Mouse (Mus musculus): ENCODE data around the gene Ppfibp2. TPM values are rescaled to one million over a fixed set of nuclear protein-coding genes. Genes with fewer than 3 reads are reported as not detected.

Gene Ppfibp2
- 1 to 10 TPM; 1.0 to 1.5 TPM for polyA plus RNA-seq (2017; shearing (Covaris generic))

- peak; percentile 81 for ATAC-seq
Measured at GRCm38 (mm10) chr7:107594857-107595402, at the start of gene Ppfibp2. TSS of gene Ppfibp2 (plus strand) at chr7:107595207.

DNA sequence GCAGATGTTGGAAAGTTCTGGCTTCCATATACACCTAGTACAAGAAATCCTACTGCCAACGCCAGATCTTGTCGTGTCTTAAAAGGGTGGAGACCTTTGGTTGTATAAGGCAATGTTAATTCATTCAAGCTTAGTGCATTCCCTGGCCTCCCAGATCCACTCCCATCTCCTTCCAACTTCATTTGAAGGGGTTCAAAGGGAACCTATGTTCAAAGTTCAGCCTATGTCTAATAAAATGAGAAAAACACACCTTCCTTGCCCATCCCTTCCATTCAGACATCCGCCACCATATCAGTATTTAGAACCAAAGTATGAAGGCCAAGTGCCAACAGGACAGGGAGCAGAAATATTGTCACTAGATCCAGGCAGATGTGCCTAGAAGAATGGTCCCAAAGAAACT is 47.1 kb upstream of the Ppfibp2 start:
- ATAC-seq = no peak

DNA sequence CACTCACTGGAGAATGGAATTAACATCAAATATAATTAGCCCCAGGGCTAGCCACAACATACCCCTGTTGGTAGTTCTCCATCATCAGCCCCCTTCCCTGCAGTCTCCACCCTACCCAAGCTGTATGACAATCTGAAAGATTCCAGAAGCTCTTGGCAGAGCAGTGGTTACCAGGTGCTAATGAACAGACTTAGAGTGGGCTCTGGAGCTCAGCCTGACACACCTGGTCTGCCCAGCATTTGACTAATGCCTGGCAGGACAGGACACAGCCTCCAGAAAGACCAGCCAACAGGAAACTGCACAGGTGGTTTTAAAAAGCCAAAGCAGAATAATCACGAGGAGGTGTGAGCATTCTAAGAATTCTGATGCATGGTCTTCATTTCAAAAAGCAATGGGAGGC is 41.5 kb upstream of the Ppfibp2 start:
- ATAC-seq = no peak

- no peak for ATAC-seq
Measured at GRCm38 (mm10) chr7:107555906-107556305, 39.1 kb upstream of the Ppfibp2 start.

- ATAC-seq = no peak
Measured at GRCm38 (mm10) chr7:107560675-107561074, 34.3 kb upstream of the Ppfibp2 start.

DNA sequence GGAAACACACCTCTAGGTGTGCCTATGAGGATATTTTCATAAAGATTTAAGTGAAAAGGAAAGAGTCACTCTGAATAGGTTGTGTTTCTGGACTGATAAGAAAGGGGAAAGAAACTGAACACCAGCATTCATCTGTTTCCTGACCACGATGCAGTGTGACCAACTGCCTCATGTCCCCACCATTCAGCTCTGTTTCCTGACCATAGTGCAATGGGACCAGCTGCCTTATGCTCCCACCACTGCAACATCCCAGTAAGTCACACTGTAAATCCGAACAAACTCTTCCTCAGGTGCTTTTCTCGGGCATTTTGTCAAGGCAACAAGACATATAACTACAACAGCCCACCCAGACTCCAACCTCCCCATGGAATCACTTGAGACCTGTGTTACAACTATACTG is 33.4 kb upstream of the Ppfibp2 start:
- ATAC-seq = no peak

DNA sequence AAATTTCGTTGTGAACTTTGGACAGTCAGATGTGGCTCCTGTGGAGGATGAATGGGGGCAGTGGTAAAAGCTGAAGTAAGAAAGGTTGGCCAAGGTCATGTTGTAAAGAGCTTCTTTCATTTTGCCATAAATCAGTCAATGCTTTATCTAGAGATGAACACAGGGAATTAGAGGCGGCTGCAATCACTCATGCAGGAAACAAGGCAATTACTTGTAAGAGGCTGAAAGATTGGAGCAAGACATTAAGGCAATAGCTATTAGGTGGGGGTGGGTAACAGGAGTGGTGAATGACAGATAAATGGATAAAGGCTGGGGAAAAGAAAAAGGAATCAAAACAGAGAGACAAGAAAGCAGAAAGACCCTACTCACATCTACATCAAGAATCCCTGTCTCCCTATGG is 31.3 kb upstream of the Ppfibp2 start:
- no peak for ATAC-seq

- no peak for ATAC-seq
Measured at GRCm38 (mm10) chr7:107567261-107567671, 27.7 kb upstream of the Ppfibp2 start, which contains the start of gene Olfml1. TSS of gene Olfml1 (plus strand) at chr7:107567446.

GRCm38 (mm10) chr7:107567674-107568073 is 27.3 kb upstream of the Ppfibp2 start:
- no peak for ATAC-seq

DNA sequence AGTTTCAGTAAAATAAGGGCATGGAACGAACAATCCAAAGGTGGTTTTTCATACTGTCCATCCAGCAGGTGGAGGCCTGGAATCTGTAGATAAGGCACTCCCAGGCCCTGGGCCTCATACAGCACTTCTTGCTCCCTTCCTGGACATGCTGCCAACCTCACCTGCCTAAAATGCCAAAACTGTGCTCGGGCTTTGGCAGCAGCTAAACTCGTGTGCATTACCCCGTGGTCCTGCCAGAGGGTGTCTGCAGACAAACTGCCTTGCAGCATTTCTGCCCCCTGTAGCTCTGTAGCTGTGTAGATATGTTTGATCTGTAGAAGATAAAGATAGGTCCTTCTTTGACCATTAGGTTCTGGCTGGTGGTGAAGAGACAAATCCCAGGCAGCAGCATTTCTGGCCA is 26.0 kb upstream of the Ppfibp2 start:
- no peak for ATAC-seq

- ATAC-seq = no peak
Measured at GRCm38 (mm10) chr7:107573856-107574255, 21.2 kb upstream of the Ppfibp2 start.

DNA sequence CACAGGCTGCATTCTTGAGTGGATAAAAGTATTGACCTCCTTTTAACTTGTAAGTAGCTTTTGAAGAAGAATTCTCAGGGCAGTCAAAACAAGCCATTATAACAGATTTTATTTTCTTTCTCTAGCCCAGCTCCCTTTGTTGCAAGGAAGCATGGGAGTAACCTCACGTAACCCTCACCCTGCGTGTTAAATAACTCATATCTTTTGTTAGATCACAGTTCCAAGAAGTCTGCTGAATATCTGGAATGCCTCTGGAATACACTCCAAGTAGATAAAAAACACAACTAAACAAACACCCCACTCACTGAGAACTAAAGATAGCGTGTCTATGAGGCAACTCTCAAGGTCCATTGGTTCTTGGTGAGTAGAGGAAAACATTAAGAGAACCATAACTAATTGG is 20.7 kb upstream of the Ppfibp2 start:
- ATAC-seq = no peak

- no peak for ATAC-seq
Measured at GRCm38 (mm10) chr7:107592641-107593040, 2.4 kb upstream of the Ppfibp2 start.

GRCm38 (mm10) chr7:107593904-107594303 is 1.1 kb upstream of the Ppfibp2 start:
- peak; percentile 8 for ATAC-seq

- peak; percentile 82 for ATAC-seq
Measured at GRCm38 (mm10) chr7:107594325-107594856, 616 bp upstream of the Ppfibp2 start.

GRCm38 (mm10) chr7:107595426-107595825 is 419 bp downstream of the Ppfibp2 start:
- no peak for ATAC-seq

DNA sequence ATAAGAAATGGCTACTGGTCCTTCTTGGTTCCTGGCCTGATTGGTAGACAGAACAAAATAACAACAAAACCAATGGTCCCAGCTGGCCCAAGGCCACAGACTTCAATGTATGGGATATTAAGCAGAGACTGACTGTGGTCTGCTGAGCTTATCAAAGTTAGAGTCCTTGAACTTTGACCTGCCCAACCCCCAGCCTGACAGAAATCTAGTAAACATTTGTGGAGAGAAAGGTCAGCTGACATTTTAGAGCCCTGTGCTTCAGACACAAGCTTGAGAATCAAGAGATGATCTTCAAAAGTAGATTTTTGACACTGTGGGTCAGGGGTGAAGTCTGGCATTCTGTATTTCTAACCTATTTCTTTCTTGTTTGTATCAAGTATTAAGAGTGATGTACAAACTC is 1.7 kb downstream of the Ppfibp2 start:
- no peak for ATAC-seq

DNA sequence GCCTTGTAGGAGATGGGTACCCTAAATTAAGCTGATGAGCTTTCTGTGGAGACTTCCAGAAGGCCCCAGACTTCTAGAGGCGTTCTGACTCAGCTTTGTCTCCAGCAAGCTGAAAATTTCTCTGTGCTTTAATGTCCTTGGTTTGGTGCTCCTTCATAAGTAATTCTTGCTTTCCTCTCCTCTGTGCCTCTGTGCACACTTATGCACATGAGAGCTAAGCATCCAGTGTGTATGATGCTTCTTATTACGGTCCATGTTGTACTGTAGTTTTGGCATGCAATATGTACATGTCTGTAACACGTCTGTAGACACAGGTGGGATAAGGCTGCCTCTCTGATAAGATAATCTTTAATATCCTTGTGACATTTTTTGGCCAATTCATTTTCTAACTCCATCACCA is 2.9 kb downstream of the Ppfibp2 start:
- no peak for ATAC-seq

DNA sequence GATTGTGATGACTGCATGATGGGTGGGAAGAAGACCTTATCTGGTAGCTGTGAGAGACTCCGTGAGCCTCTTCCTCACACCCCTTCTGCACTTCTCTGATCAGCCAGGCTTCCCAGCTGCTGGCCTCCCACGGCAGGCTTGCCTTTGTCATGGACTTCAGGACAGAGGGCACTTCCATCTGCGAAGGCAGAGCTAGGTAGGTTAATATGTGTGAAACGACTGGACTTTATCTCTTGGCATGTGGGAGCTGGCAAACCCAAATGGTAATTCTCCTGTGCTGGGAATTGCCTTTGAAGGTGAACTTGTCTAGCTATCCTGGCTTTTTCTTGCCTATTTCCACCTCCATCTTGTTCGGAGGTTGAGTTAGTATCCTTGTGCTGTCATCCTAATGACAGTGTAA is 5.6 kb downstream of the Ppfibp2 start:
- no peak for ATAC-seq

- ATAC-seq = no peak
Measured at GRCm38 (mm10) chr7:107602505-107602904, 7.5 kb downstream of the Ppfibp2 start.

DNA sequence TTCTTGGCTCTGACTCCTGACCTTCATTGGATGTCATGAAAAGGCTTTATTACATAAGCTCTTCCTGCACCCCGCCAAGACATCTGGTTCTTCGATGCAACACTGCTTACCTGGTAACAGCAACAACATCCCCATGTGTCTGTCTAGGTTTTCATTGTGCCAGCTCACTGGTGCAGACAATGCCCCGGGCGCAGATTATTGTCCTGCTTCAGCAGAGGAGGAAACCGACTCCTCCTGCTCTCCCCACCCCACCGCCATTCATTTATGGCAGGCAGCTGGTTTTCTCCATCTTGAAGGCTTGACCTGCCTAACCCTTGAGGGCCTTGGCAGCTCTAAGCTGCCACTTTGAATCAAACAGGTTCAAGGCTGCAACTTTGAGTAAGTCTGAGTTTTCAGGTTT is 7.9 kb downstream of the Ppfibp2 start:
- ATAC-seq = no peak

DNA sequence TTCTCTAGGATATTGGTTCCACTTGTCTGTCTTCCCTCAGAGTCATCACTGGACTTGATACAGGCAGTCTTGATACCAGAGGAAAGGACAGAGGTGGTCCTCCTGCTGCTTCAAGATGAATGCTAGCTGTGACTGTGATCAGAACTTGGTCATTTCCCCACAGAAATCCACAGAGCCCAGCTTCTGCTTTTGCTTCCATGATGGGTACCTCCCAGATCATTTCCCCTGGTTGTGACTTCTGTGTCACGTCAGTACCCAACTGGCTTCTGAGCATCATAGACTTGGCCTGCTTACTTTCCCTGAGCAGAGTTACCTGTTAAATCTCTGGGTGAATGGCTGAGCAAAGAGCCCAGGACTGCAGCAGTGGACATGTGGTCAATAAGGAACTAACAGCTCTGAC is 12.8 kb downstream of the Ppfibp2 start:
- no peak for ATAC-seq

- ATAC-seq = peak; percentile 90
Measured at GRCm38 (mm10) chr7:107609622-107610255, 14.7 kb downstream of the Ppfibp2 start.

DNA sequence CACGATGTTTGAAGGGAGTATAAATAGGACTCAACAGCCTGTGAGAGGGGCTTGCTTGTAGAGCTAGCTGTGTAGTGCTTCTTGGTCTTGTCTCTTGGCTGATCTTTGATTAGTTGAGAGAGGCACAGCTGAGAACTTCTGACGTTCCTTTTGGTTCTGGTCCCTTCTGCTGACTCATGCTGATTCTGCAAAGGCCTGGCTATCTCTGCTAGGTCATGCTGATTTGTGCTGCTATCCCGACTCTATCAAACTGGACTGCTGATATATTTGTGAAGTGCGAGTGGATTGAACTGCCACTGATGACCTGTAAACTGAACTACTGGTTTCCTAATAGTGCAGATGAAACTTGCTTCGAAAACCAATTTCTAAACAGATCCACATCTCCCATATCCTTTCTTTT is 15.9 kb downstream of the Ppfibp2 start:
- ATAC-seq = no peak

Measured in CD4-positive, CD25-positive, alpha-beta regulatory T cell, adult 4 months (primary cell).